Mouse (Mus musculus) C2C12 (cell line): ENCODE measurements around the gene Slc35d1.

Experiments used
- CTCF ChIP-seq: IDR thresholded peaks from one replicate; pipeline ENCODE4 v1.5.1; 2011; ENCODE audit not compliant: control insufficient read depth, insufficient read depth, insufficient read length
- FOSL1 ChIP-seq: IDR thresholded peaks from one replicate; pipeline ENCODE4 v1.8.0; 2011; ENCODE audit warnings: mild to moderate bottlenecking, low read length; ENCODE audit not compliant: poor library complexity, insufficient read depth, severe bottlenecking
- MAX ChIP-seq: IDR thresholded peaks from one replicate; pipeline ENCODE4 v1.6.1; 2011; ENCODE audit warnings: mild to moderate bottlenecking, control low read depth
- MYOD1 ChIP-seq: IDR thresholded peaks from one replicate; pipeline ENCODE4 v1.6.1; 2011; ENCODE audit warnings: low read depth; ENCODE audit not compliant: control insufficient read depth, insufficient read length
- MYOG ChIP-seq: IDR thresholded peaks from one replicate; pipeline ENCODE4 v1.6.1; 2011; ENCODE audit not compliant: control insufficient read depth, insufficient read length; ENCODE audit errors: extremely low read depth
- USF1 ChIP-seq: IDR thresholded peaks from one replicate; pipeline ENCODE4 v1.6.1; 2011; ENCODE audit warnings: low read depth, mild to moderate bottlenecking, control low read depth, moderate library complexity

DNA sequence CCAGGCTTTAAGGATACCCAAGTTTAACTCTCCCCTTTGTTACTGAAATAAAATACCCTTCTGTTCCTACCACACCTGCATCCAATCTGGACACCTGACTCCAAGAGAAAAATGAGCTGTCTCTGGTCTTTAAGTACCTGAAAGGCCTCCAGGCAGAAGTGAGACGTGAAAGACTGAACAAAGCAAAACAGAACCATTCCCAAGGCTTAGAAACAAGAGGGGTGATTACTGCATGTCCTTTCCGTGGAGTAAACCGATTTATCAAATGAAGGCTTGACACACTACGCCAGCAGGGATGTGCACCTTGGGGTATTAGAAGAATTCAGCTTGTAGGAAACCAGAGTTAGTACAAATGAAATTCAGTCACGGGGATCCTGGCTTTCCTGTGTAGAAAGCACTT lies 4.0 kb upstream of the Slc35d1 start:
- TF ChIP-seq USF1 (no peak), FOSL1 (no peak), MYOD1 (no peak), CTCF (no peak), MAX (no peak), MYOG (no peak)
